Mouse (Mus musculus): Measurements from ENCODE around the gene Slc9a9.
A peak's percentile ranks its signal among the peaks of the same experiment; 100 is the strongest.
"Not testable (repeated sequence)": the region's sequence is repeated elsewhere in the genome, so short reads cannot be mapped to it uniquely, and the experiment has no call there.

Gene Slc9a9

DNA sequence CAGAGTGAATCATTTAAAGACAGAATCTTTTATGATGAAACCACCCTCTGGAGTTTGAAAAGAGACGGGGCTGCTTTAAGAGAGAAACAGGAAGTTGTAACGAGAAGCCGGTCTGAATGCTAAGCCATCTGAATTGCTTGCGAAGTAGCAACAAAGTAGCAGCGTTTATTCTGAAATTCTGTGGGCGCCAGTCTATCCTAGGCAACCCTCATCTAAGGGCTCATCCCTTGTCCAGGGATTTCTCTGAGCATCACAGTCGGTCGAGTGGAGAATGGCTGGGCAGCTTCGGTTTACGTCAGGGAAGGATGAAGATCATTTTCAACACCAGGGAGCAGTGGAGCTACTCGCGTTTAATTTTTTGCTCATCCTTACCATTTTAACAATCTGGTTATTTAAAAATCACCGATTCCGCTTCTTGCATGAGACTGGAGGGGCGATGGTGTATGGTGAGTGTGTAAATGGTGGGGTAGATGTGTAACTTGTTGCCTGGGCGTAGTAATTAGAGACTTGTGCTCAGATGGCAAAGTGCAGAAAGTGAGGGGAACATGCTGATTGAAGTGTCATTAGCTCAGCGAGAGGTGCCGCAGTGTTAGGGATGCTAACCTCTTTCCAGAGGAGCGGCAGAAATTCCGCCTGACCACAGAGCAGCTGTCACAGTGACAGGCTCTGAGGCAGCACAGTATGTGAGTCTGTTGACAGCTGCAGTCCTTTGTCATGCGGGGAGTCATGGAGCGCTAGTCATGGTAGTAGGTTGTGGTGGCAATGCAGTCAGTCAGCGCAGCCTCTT lies at the start of gene Slc9a9:
TSS of gene Slc9a9 (plus strand) at position 119 of the 787 bp plus-strand sequence.
- peak; percentile 44 for DNase-seq (ENCODE audit: low read depth)

DNA sequence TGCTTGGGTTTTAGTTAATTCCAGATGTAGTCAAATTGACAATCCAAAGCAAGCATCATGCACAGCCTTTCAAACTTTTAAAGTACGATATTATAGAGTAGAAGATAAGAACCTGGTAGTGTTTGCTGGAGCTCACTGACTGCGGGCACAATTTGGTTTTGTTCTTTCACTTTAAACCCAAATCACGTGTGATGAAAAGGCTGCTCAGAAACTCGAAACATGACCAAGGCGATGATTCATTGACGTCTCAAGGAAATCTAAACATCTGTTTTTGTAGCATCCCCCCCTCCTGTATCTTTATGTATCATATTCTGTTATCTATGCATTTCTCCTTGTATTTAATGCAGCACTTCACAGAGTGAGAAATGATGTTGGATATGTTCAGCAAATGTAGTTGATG lies 49.4 kb upstream of the Slc9a9 start:
- DNase-seq (ENCODE audit: low read depth) = no peak

GRCm38 (mm10) chr9:94620846-94621245 lies 48.9 kb upstream of the Slc9a9 start:
- no peak for DNase-seq (ENCODE audit: low read depth)

GRCm38 (mm10) chr9:94621902-94622301 lies 47.8 kb upstream of the Slc9a9 start:
- no peak for DNase-seq (ENCODE audit: low read depth)

DNA sequence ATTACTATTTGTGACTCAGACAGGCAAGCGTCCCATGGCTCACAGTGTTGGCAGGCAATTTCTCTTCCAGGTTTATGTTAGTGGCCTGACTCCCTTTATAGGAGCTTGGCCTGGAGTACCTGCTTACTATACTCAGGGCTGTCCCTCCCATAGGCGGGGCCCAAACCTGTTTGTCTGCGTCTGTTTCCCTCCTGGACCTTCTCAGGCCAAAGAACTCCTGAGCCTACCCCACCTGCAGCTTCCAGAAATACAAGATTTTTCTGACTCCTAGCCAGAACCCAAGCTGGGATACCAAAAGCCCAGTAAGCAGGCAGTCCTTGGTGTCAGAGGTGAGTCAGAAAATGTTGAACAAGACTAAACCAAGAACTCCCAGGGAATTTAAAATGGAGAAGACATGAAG lies 43.0 kb upstream of the Slc9a9 start:
- no peak for DNase-seq (ENCODE audit: low read depth)

DNA sequence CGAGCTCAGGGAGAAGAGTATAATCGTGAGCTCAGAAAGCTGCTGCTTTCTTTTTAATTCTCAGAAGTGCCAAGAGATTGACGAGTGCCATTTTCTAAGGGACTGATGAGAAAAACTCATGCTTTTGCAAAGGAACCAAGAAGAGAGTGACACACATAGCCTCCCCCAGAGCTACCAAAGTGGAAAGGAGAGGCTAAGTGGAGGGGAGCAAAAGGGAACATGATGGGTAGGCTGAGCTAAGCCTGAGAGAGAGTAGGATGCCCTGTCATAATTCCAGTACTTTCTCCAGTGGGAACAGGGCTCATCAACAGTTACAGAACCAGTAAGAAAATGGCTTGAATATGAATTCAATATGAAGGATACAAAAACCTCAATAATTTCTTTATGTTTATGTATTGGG lies 40.8 kb upstream of the Slc9a9 start:
- DNase-seq (ENCODE audit: low read depth) = no peak

DNA sequence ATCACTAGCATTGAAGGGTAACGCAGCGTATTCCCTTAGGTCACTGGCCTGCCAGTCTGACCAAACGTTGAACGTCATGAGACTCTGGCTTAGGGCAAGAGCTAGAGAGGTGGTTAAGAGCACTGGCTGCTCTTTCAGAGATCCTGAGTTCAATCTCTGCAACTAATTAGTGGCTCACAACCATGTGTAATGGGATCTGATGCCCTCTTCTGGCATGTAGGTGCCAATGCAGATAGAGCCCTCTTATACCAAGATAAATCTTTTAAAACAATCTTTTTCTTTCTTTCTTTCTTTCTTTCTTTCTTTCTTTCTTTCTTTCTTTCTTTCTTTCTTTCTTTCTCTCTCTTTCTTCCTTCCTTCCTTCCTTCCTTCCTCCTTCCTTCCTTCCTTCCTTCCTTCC lies 35.4 kb upstream of the Slc9a9 start:
- not testable (repeated sequence) for DNase-seq (ENCODE audit: low read depth)

DNA sequence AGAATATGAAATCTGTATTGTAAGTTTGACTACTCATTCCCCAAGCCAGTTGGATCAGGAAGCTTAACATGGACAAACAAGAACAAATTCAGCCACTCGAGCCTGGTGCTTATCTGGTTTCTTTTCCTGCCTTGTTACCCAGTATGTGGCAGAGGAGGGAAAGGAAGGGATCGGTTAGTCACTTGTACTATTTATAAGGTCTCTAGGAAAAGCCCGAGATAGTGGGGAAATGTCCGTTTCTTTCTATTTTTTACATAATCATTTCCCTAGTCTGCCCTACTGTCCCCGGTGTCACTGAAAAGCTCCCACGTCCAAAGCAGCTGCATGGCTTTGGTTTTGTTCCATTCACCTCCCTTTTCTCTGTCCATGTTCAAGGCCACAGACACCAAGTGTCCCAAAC lies 24.1 kb upstream of the Slc9a9 start:
- no peak for DNase-seq (ENCODE audit: low read depth)

GRCm38 (mm10) chr9:94647425-94647824 lies 22.3 kb upstream of the Slc9a9 start:
- no peak for DNase-seq (ENCODE audit: low read depth)

GRCm38 (mm10) chr9:94649991-94650390 lies 19.7 kb upstream of the Slc9a9 start:
- DNase-seq (ENCODE audit: low read depth) = no peak

DNA sequence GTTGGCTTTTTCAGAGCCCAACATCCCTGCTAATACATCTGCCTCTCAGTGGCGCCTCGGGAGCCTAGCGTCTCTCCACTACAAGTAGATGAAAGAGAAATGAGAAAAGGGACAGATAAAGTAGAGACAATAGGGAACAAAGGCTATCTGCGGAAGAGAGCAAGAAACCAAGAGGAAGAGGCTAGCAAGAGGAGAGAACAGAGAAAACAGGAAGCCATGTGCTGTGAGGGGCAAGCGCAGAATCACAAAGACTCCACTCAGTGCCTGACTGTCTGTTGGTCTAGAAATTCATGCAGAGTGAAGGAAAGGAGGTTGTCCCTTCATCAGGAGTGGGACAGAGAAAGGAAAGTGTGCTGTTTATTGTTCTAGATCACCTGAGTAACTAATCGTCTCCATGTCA lies 16.5 kb upstream of the Slc9a9 start:
- DNase-seq (ENCODE audit: low read depth) = no peak

GRCm38 (mm10) chr9:94653827-94654226 lies 15.9 kb upstream of the Slc9a9 start:
- DNase-seq (ENCODE audit: low read depth) = no peak

GRCm38 (mm10) chr9:94656265-94656664 lies 13.4 kb upstream of the Slc9a9 start:
- no peak for DNase-seq (ENCODE audit: low read depth)

- DNase-seq (ENCODE audit: low read depth) = peak; percentile 34
Observed at GRCm38 (mm10) chr9:94659401-94660152, 10.1 kb upstream of the Slc9a9 start.

DNA sequence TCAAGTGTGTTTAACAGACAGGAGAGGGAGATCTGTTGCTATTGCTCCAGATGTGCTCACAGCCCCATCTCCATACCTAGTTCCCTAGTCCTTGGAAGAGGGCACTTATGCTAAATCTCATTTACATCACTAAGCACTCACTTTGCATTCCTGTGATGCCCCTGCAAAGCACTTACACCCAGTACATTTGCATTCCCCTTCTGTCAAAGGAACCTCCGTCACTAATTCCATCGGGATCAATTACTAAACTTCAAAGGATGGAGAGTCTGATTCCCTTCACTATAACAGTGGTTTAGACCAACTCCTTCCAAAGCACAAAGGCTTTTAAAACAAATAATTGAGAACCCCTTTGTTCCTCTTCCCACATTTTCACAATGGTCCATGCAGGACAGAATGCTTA lies 7.9 kb upstream of the Slc9a9 start:
- no peak for DNase-seq (ENCODE audit: low read depth)

- no peak for DNase-seq (ENCODE audit: low read depth)
Observed at GRCm38 (mm10) chr9:94665248-94665647, 4.5 kb upstream of the Slc9a9 start.

DNA sequence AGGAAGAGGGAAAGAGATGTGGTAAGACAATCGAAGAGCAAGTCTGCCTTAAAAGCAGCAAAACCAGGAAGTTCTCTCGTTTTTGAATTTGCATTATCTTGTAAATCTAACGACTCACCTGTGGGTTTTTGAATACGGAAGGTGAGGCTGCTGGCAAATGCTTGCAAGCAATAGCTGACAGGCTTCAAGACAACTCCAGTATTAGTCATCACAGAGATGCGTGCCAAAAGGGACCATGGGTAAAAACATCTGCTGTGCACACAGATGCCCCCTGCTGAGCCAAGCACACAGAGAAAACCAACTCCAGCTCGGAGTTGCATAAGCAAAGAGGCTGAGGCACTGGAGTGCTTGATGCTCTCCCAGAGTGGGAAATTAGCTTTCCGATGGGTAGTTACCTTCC lies 1.1 kb upstream of the Slc9a9 start:
- DNase-seq (ENCODE audit: low read depth) = peak; percentile 63

DNA sequence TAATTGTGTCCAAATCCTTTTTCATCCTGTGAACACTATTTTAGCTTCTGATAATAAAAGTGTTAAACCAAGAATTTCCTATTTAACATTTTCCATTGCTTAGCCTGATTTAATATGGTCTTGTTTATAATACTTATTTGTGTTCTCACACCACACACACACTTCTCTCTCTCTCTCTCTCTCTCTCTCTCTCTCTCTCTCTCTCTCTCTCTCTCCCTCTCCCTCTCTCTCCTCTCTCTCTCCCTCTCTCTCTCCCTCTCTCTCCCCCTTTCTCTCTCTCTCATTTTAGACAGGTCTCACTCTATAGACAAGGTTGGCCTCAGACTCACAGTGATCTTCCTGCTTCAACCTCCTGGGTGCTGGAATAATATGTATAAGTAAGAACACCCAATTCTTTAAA lies 995 bp downstream of the Slc9a9 start:
- DNase-seq (ENCODE audit: low read depth) = no peak

DNA sequence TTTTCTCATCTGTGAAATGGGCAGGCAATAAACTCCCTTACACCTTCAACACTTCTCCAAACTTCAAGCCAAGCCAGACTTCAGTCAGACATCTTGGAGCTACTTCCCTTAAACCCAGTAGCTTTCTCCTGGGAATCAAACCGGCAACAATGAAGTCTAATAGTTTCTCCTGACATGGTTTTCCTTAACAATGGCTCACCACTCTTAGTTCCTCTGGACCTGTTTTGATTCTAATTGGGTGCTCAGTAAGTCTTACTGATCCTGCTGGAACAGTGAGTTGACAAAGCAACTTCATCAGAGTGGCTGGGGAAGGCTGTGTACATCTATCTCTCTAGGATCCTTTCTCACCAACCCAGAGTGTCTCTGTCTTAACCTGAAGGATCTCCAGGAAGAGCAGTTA lies 5.0 kb downstream of the Slc9a9 start:
- no peak for DNase-seq (ENCODE audit: low read depth)

DNA sequence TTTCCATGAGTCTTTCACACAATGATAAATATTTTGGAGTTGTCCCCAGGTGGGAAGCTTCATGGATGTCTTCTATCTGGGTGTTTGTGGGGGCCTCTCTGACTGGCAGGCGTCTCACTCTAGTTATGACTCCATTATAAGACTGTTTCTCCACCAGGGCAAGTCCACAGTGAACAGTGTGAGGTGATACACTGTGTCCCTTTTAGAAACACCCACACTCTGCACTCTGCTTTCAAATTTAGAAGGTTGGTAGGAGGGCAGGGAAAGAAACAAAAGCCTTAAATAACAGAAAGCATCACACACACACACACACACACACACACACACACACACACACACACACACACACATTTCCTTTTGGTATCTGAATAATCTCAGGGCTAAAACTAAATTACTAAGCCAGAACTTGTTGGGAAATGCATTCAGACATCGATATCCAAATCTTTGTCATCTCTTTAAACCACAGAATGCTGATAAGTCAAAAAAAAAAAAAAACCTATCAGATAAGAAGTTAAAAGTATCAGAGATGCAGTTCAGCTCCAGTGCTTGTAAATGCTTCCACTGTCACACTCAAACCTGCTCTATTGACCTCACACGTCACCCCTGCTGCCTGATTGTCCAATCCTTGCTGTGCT lies 8.4 kb downstream of the Slc9a9 start:
- DNase-seq (ENCODE audit: low read depth) = peak; percentile 55

DNA sequence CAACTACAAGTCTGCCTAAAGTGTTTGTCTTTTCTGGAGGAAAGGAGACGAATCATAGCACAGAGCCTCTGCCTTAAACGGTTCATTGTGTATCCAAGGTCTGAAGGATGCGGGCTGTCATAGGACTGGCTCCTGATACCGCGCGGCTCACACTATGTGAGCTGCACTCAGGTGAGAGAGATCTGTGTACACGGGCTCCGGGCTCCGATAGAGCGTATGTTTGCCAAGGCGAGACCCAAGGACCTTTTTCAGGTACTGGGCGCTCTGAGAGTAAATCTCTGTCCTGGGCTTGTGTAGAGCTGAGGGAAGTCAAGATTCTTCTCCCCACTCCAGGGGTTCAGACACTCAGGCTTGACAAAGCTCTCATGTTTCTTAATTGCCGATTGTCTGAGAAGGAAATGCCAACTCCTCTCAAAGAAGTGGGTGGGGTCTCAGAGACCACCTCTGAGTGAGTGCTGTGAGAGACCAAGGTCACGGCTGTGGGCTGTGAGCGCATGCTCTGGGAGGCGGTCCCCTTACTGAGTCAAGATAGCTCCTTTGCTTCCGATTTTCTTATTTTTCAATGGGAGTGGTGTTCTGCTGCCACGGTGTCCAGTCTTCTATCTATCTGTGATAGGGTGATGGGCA lies 10.9 kb downstream of the Slc9a9 start:
- DNase-seq (ENCODE audit: low read depth) = no peak

DNA sequence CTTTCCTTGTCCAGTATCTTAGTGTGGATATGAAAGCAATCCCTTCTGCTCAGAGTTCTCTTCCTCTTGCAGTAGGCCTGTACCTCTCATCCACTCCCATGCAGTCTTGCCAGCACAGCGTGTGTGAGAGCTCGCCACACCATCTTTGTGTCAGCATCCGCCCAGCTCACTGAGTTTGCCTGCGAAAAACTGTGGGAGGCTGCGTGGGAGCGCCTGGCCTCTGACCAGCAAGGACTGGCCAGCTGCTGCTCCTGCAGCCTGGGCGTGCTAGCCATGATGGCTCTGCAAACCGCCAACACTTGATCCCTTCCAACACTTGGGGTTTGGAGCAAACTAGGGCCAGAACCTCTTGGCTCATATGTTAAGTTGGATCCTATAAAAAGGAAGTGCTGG lies 11.4 kb downstream of the Slc9a9 start:
- DNase-seq (ENCODE audit: low read depth) = no peak

DNA sequence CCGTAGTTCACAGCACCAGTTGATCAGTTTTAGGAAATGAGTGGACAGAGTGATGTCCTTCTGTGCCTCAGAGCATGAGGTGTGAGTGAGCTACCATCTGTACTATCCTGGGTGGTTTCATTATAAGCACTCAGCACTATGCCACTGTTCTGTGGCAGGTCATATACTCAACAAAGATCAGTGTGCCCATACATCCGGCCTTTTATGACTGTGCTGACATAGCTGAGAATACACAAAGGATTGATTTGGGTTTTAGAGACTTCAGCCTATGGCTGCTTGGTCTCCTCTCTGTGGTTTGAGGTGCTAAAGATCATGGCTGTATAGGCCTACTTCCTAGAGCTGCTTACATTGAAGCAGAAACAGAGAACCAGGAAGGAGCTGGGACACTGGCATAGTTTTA lies 12.6 kb downstream of the Slc9a9 start:
- DNase-seq (ENCODE audit: low read depth) = no peak
